Mouse (Mus musculus): ENCODE results near the gene Ccdc9b. TPM values are rescaled to one million over a fixed set of nuclear protein-coding genes. Genes with fewer than 3 reads are reported as not detected.

Ccdc9b gene
- polyA plus RNA-seq (2016; fragmentation: Nextera tagmentation; extraction: Ambion mirVana): 2.8 TPM in 2 replicates

DNA sequence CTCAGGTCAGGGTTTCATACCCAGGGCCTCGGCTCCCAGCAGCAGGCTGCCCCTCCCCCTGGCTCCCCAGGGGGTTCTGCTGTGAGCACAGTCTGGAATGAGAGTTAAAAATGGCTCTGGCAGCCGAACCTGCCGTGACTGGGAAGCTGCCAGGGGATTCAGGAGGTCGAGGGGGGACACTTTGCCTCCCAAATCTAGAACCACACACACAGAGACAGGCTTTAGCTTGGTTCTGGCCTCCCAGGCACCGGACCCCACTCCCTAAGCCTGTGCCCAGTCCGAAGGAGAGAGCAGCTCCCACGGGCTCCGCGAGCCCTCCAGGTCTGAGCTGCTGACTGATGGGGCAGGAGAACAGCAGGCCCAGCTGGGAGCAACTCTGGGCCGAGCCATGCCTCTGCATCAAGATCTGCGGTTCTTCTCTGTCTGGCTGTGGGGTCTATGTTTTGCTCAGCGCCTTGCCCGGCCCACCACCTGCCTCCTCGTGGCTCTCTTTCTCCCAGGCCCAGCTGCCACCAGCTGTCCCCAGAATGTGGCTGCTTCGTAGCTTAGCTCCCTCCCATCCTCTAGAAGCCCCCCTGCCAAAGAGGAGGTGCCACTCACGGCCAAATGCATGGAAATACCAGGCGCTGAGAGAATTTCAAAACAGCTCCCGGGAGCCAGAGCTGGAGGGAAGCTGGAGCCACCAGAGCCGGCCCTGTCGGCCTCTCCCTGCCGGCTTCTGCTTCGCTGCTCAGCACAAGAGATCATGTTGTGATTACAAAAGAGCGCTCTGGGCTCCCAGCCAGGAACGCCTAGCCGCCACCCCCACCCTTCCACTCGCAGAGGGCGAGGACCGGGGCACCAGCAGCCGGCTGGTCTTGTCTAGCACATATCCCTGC lies at the start of gene Ccdc9b:
TSS of gene Ccdc9b (minus strand) at position 756 of the 878 bp plus-strand sequence.
- Histone ChIP-seq H3K9me3 (no peaks in the 10 kb centered on the region), H3K4me1 (peaks cover 41% of the 10 kb centered on the region), H3K36me3 (replicated peaks) (no peaks in the 10 kb centered on the region; the same call in 1 of the 2 replicates), H3K4me2 (peak within 1 kb of the TSS; percentile 51), H3K27ac (peak within 1 kb of the TSS; percentile 98), H3K9ac (peak within 1 kb of the TSS; percentile 61), H3K4me3 (replicated peaks) (peak within 1 kb of the TSS; percentile 25), H3K27me3 (peaks cover 50% of the 10 kb centered on the region)
- ATAC-seq (ENCODE audit: low FRiP score): peak; percentile 85
- WGBS: 4% methylated on average over 29 of the region's 29 CpGs

DNA sequence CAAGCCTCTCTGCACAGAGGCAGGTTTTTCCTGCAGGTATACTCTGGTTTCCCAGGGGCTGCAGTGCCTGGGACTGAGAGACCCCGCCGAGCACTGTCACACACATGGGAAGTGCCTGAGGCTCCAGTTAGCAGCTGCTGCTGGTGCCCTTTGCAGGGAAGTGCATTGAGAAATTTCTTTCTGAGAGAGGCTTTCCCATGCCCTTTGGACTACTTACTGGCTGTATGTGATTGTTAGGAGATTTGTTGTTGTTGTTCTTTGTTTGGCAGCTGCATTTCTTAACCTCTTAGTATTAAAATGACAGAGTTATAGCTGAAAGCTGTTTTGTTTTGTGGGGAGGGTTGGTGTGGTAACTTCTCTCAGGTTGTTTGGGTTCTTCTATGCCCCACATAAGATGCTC lies 48.4 kb upstream of the Ccdc9b start:
- ATAC-seq (ENCODE audit: low FRiP score): no peak
- Histone ChIP-seq H3K4me1 (peaks cover 15% of the 10 kb centered on the region), H3K36me3 (replicated peaks) (peaks cover 3% of the 10 kb centered on the region; the same call in 1 of the 2 replicates), H3K9ac (no peak overlapping the region), H3K9me3 (no peaks in the 10 kb centered on the region), H3K27ac (no peak overlapping the region), H3K27me3 (no peaks in the 10 kb centered on the region), H3K4me2 (no peak overlapping the region), H3K4me3 (replicated peaks) (no peak overlapping the region)
- 29% methylated on average over 2 of the region's 2 CpGs for WGBS

DNA sequence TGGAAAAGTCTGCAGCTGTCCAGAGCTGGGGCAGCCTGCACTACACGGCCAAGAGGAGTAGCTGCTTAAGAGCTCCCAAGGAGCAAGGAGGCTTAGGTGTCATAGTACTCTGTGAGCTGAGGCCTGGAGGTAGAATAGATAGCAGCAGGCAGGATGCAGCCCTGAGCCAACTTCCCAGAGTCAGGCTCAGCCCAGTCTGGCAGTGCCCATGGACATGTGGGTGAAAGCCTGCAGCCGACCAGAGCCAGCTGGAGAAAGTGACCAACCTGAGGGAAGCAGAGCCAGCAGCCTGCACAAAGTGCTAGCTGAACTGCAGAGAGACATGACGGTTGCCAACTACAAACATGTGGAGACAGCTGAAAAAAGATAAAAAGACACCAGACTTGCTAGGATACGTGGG lies 44.4 kb upstream of the Ccdc9b start:
- 80% methylated on average over 4 of the region's 4 CpGs for whole genome bisulfite sequencing
- ATAC-seq (ENCODE audit: low FRiP score): no peak

DNA sequence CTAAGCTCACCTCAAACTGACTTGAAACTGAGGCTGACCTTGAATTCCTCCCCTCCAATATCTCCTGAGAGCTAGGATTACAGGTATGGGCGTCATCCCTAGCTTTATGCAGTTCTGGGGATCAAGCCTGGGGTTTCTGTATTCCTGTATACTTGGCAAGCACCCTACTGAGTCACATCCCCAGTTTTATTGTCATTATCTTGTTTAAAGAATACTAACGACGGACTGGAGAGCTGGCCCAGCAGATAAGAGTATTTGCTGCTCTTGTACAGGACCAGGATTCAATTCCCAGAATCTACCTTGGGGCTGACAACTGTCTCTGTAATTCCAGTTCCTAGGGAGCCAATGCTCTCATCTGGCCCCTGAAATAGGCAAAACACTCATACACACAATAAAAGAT lies 43.3 kb upstream of the Ccdc9b start:
- Histone ChIP-seq H3K27me3 (0 out of 2 replicates have a peak, but pooled peaks cover 3% of the 10 kb centered on the region), H3K9ac (no peak overlapping the region), H3K36me3 (replicated peaks) (no peaks in the 10 kb centered on the region), H3K4me1 (no peaks in the 10 kb centered on the region), H3K9me3 (no peaks in the 10 kb centered on the region), H3K27ac (no peak overlapping the region), H3K4me3 (replicated peaks) (no peak overlapping the region), H3K4me2 (no peak overlapping the region)
- 51% methylated on average over 3 of the region's 3 CpGs for WGBS
- no peak for ATAC-seq (ENCODE audit: low FRiP score)

More for the DNA sequence above, 44.4 kb upstream of the Ccdc9b start:
- Histone ChIP-seq H3K9ac (no peak overlapping the region), H3K4me1 (no peaks in the 10 kb centered on the region), H3K27ac (no peak overlapping the region), H3K36me3 (replicated peaks) (no peaks in the 10 kb centered on the region), H3K4me2 (no peak overlapping the region), H3K4me3 (replicated peaks) (no peak overlapping the region), H3K27me3 (0 out of 2 replicates have a peak, but pooled peaks cover 3% of the 10 kb centered on the region), H3K9me3 (no peaks in the 10 kb centered on the region)

DNA sequence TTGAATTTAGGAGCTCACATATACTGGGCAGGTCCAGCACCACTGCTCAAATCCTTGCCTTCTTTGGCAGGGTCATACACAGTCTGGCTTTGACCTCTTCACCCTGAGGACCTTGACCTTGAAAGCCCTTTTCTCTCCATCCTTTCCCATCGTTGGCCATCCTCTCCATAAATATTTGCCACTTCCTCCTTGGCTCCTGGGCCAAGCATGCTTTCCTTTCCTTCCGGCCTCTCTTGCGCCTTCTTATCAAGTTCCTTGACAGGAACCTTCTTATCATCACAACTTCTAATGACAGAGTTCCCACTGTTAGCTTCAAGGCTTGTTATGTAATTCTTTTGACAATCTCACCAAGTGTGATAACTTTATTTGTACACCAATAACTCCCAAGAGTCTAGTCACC lies 42.7 kb upstream of the Ccdc9b start:
- 84% methylated on average over 3 of the region's 3 CpGs for WGBS
- H3K9me3 ChIP-seq: no peaks in the 10 kb centered on the region
- 0 out of 2 replicates have a peak, but pooled peaks cover 3% of the 10 kb centered on the region for H3K27me3 ChIP-seq
- H3K27ac ChIP-seq: no peak overlapping the region
- no peak for ATAC-seq (ENCODE audit: low FRiP score)
- H3K4me2 ChIP-seq: no peak overlapping the region
- no peak overlapping the region for H3K9ac ChIP-seq
- H3K4me1 ChIP-seq: no peaks in the 10 kb centered on the region
- no peak overlapping the region for H3K4me3 ChIP-seq (replicated peaks)
- no peaks in the 10 kb centered on the region for H3K36me3 ChIP-seq (replicated peaks)

DNA sequence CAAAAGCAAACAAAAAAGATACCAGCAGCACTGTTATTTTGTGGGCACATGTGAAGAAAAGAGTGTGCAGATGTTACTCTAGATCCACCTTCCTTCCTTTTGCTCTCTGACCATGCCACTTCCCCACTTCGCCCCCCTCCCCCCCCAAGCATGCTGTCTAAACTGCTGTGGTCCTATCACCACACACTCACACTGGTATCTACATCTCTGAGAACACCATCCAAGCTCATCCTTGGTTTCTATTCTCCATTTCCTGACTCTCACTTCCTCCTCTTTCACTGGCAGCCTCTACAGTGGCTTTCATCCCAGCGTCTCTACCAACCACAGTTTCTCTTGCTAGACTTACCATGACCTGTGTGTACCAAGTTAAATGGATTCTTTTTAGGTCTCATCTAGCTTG lies 42.0 kb upstream of the Ccdc9b start:
- no peak overlapping the region for H3K27ac ChIP-seq
- 0 out of 2 replicates have a peak, but pooled peaks cover 3% of the 10 kb centered on the region for H3K27me3 ChIP-seq
- WGBS: 90% methylated on average over 2 of the region's 2 CpGs
- no peak for ATAC-seq (ENCODE audit: low FRiP score)
- no peaks in the 10 kb centered on the region for H3K4me1 ChIP-seq
- no peaks in the 10 kb centered on the region for H3K9me3 ChIP-seq
- no peaks in the 10 kb centered on the region for H3K36me3 ChIP-seq (replicated peaks)
- H3K4me2 ChIP-seq: no peak overlapping the region
- no peak overlapping the region for H3K9ac ChIP-seq
- no peak overlapping the region for H3K4me3 ChIP-seq (replicated peaks)

DNA sequence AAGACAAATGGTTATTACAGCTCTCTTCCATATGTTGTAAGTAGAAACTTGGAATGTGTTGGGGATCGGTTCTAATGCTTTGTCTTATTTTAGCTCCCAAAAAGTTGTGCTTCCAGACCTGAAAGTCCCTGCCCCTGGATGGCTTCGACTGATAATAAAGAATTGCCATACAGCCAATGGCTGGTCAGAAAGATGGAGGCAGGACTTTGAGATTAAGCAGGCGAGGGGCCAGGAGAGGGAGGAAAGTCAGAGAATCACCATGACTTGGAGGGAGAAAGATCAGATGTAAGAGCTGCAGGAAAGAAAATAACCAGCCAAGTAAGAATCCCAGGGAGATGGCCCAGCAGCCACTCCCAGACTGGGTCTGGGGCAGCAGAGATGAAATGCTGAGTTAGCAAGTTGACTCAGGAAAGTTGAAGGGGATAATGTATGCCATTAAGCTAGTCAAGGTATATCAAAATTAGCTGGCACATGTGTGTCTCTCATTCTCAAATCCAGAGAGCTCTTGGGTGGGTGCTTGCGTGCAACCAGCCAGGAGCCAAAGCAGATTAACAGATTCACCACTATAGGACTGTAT lies 40.2 kb upstream of the Ccdc9b start:
- Histone ChIP-seq H3K9ac (no peak overlapping the region), H3K4me2 (no peak overlapping the region), H3K27ac (no peak overlapping the region), H3K27me3 (0 out of 2 replicates have a peak, but pooled peaks cover 3% of the 10 kb centered on the region), H3K4me1 (no peaks in the 10 kb centered on the region), H3K4me3 (replicated peaks) (no peak overlapping the region), H3K9me3 (no peaks in the 10 kb centered on the region), H3K36me3 (replicated peaks) (no peaks in the 10 kb centered on the region)
- 68% methylated on average over 4 of the region's 4 CpGs for WGBS
- ATAC-seq (ENCODE audit: low FRiP score): no peak

DNA sequence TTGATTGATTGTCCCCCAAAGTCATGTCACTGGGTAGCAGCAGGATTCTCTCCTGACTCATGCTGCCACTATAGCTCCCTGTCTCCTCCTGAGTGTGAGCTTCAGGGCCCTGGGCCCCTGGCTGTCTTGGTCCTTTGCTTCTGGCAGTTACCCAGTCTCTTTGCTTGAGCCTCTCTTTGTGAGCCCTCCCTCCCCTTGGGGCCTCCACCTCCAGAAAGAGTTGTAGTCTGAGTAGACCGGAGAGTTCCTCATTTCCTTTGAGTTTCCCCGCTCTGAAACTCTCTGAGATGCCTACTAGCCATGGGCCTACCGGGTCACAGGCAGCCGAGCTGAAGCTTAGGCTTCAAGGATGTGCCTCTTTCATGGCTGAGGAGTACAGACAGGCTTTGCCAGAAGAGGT lies 31.2 kb upstream of the Ccdc9b start:
- WGBS: 85% methylated on average over 4 of the region's 4 CpGs
- Histone ChIP-seq H3K27ac (no peak overlapping the region), H3K4me1 (peaks cover 11% of the 10 kb centered on the region), H3K4me2 (no peak overlapping the region), H3K9ac (no peak overlapping the region), H3K4me3 (replicated peaks) (no peak overlapping the region), H3K36me3 (replicated peaks) (no peaks in the 10 kb centered on the region; the same call in 1 of the 2 replicates), H3K27me3 (peaks cover 29% of the 10 kb centered on the region), H3K9me3 (no peaks in the 10 kb centered on the region)
- ATAC-seq (ENCODE audit: low FRiP score): no peak

DNA sequence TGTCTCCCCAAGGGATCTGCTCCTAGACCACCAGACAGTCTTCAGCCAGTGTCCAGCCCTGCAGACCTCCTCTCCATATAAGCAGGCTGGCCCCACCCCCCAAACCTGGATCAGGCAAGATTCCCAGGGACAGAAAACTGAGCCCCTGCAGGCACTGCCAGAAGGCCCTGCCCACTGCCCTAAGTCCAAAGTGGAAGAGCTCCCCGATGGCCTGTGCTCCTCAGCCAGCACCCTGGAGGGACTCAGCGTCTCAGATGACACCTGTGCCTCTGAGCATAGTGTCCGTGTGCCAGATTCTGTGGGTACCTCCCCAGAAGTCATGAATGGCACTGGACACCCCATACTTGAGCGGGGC lies 29.8 kb upstream of the Ccdc9b start:
- WGBS: 90% methylated on average over 4 of the region's 4 CpGs
- H3K4me1 ChIP-seq: peaks cover 11% of the 10 kb centered on the region
- H3K27me3 ChIP-seq: peaks cover 33% of the 10 kb centered on the region
- H3K9ac ChIP-seq: no peak overlapping the region
- no peak overlapping the region for H3K4me3 ChIP-seq (replicated peaks)
- H3K27ac ChIP-seq: no peak overlapping the region
- H3K36me3 ChIP-seq (replicated peaks): peaks cover 4% of the 10 kb centered on the region; the same call in 1 of the 2 replicates
- ATAC-seq (ENCODE audit: low FRiP score): no peak
- no peaks in the 10 kb centered on the region for H3K9me3 ChIP-seq
- no peak overlapping the region for H3K4me2 ChIP-seq

DNA sequence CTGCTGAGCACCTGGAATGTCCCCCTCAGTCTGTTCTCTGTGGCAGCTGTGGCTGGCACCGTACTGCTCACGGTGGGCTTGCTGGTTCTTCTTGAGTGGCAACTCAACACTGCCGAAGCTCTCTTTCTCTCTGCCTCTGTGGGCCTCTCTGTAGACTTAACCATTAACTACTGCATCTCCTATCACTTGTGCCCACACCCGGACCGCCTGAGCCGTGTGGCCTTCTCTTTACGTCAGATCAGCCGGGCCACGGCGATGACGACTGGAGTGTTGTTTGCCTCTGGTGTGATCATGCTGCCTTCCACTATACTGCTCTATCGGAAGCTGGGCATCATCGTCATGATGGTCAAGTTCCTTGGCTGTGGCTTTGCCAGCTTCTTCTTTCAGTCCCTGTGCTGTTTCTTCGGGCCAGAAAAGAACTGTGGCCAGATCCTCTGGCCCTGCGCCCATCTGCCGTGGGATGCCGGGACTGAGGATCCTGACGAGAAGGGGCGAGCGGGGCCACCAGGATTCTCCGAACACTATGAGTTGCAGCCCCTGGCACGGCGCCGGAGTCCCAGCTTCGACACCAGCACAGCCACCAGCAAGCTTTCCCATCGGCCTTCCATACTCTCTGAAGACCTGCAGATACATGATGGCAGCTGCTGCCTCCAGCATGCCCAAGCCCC lies 29.3 kb upstream of the Ccdc9b start:
- Histone ChIP-seq H3K27me3 (peaks cover 35% of the 10 kb centered on the region), H3K9ac (no peak overlapping the region), H3K4me1 (peaks cover 11% of the 10 kb centered on the region), H3K9me3 (no peaks in the 10 kb centered on the region), H3K4me3 (replicated peaks) (no peak overlapping the region), H3K36me3 (replicated peaks) (peaks cover 4% of the 10 kb centered on the region; the same call in 1 of the 2 replicates), H3K4me2 (no peak overlapping the region), H3K27ac (no peak overlapping the region)
- 97% methylated on average over 26 of the region's 26 CpGs for WGBS
- no peak for ATAC-seq (ENCODE audit: low FRiP score)

DNA sequence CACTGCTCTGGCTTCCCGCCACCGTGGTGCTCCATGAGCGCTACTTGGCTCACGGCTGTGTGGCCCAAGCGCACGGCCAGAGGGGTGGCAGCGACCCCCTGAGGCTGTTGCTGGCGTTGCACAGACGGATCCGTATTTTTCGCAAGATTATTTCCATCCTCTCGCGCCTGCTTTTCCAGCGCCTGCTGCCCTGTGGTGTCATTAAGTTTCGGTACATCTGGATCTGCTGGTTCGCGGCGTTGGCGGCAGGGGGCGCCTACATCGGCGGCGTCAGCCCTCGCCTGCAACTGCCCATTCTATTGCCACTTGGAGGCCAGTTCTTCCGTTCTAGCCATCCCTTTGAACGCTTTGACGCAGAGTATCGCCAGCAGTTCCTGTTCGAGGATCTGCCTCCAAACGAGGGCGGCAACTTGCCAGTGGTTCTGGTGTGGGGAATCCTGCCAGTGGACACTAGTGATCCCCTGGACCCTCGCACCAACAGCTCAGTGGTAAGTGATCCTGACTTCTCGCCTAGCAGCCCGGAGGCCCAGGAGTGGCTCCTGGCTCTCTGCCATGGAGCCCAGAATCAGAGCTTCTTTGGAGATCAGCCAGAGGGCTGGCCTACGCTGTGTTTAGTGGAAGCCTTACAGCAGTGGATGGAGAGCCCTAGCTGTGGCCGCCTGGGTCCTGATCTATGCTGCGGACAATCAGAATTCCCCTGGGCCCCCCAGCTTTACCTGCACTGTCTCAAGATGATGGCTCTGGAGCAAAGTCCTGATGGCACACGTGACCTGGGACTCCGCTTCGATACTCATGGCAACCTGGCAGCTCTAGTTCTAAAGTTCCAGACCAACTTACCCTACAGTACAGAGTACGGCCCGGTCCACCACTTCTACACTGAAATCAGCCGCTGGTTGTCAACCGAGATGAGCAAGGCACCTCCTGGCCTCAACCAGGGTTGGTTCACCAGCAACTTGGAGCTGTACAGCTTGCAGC lies 28.4 kb upstream of the Ccdc9b start:
- no peaks in the 10 kb centered on the region for H3K9me3 ChIP-seq
- peak overlapping the region; percentile 36; the same call in 1 of the 2 replicates for H3K27ac ChIP-seq
- H3K9ac ChIP-seq: peak overlapping the region; percentile 12; the same call in 1 of the 2 replicates
- ATAC-seq (ENCODE audit: low FRiP score): peak; percentile 51; the same call in 1 of the 2 replicates
- peak overlapping the region; percentile 5 for H3K4me3 ChIP-seq (replicated peaks)
- H3K4me2 ChIP-seq: peak overlapping the region; percentile 41
- 28% methylated on average over 44 of the region's 44 CpGs for WGBS
- H3K27me3 ChIP-seq: peaks cover 41% of the 10 kb centered on the region
- peaks cover 4% of the 10 kb centered on the region; the same call in 1 of the 2 replicates for H3K36me3 ChIP-seq (replicated peaks)
- H3K4me1 ChIP-seq: peaks cover 11% of the 10 kb centered on the region

All from forebrain, embryonic 12.5 days (tissue).